Mouse (Mus musculus): ENCODE measurements around the gene Atf6. TPM values are rescaled to one million over a fixed set of nuclear protein-coding genes. Genes with fewer than 3 reads are reported as not detected.

Atf6 gene
- total RNA-seq (2012; rRNA removed) (35.3 and 37.6 TPM in 2 replicates), total RNA-seq (2014; rRNA removed) (33.8 and 35.9 TPM in 2 replicates), polyA plus RNA-seq (2012; ENCODE audit: insufficient read length, low read depth) (42.7 and 47.0 TPM in 2 replicates)

DNA sequence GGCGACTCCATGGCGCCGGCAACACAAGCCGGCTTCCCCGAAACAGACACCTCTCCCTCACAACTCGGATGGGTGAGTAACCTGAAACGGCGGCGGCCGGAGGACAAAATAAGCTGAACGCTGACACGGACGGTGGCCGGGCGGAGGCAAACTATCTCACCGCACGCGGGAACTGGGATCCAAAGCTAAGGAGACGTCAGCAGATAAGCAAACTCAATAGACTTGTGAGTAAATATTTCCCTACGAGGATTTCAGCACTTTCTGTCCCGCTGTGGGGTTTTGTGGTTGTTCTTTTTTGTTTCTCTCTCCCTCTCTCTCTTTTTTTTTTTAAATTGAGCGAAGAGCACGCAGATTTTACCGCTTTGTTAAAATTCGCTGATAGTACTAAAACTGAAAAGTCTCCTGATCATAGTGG is at the start of gene Atf6:
Gene Atf6, minus strand, starts transcription at position 81 of the 415 bp plus-strand sequence.
- peaks cover 9 to 32% of the 10 kb centered on the region in 2 experiments for H3K4me1 ChIP-seq (ENCODE audit: control insufficient read depth in 1 of 2, insufficient read depth in 2 of 2)
- H3K36me3 ChIP-seq (replicated peaks in 1 of 2; ENCODE audit: control insufficient read depth in 1 of 2, insufficient read depth in 1 of 2, low read length in 1 of 2): peaks cover 10 to 27% of the 10 kb centered on the region in 2 experiments
- no peaks in the 10 kb centered on the region for H3K9me3 ChIP-seq (replicated peaks; ENCODE audit: low read length)
- dilution Hi-C loops (cut with MboI; ENCODE audit: extremely low pct_ligation_motif_present, extremely low pct_unique_long_range_greater_than_20kb, low sequenced_read_pairs): no loop called here
- H3K4me2 ChIP-seq (ENCODE audit: insufficient read depth, low read depth, poor library complexity, severe bottlenecking): peak within 1 kb of the TSS; percentile 39
- H3K79me2 ChIP-seq (replicated peaks; ENCODE audit: control insufficient read depth, extremely low read depth, insufficient read depth, poor library complexity, severe bottlenecking): peaks cover 53% of the 10 kb centered on the region
- peak within 1 kb of the TSS; percentile 99 for H3K9ac ChIP-seq (ENCODE audit: insufficient read depth, low read depth)
- TF ChIP-seq POLR2AphosphoS2 (IDR thresholded peaks at IDR 0.05; ENCODE audit: low read depth, low read length) (peak; percentile 67; the same call in 1 of the 2 replicates), JUND (conservative IDR thresholded peaks at IDR 0.05; ENCODE audit: low read depth, low read length) (peak; percentile 77), MEF2A (IDR thresholded peaks at IDR 0.05; ENCODE audit: borderline replicate concordance, low read depth, low read length) (peak; percentile 81; the same call in 1 of the 2 replicates), MAZ (IDR thresholded peaks at IDR 0.05; ENCODE audit: low read depth, low read length) (peak; percentile 58; the same call in 1 of the 2 replicates), POLR2A (IDR thresholded peaks at IDR 0.05; ENCODE audit: low read depth, low read length) (peak; percentile 91), KAT2A (IDR thresholded peaks at IDR 0.05; ENCODE audit: insufficient replicate concordance, low read length) (peak; percentile 86; the same call in 1 of the 2 replicates), NRF1 (IDR thresholded peaks at IDR 0.05; ENCODE audit: low read depth, low read length) (peak; percentile 50), GABPA (IDR thresholded peaks at IDR 0.05; ENCODE audit: insufficient replicate concordance, low read depth, low read length) (no peak; the same call in 1 of the 2 replicates), TBP (conservative IDR thresholded peaks at IDR 0.05; ENCODE audit: low read depth, low read length) (peak; percentile 79; the same call in 1 of the 2 replicates), SIN3A (IDR thresholded peaks at IDR 0.05; ENCODE audit: low read length) (peak; percentile 98), E2F4 (IDR thresholded peaks at IDR 0.05; ENCODE audit: insufficient replicate concordance, low read depth, low read length) (peak; percentile 86; the same call in 1 of the 2 replicates), RAD21 (IDR thresholded peaks at IDR 0.05; ENCODE audit: low read depth, low read length) (no peak), ELF1 (IDR thresholded peaks at IDR 0.05; ENCODE audit: low read depth, low read length) (peak; percentile 81), ZNF384 (IDR thresholded peaks at IDR 0.05; ENCODE audit: low read depth, low read length) (peak; percentile 78), JUN (IDR thresholded peaks at IDR 0.05; ENCODE audit: insufficient read depth, low read depth, low read length) (peak; percentile 50; the same call in 1 of the 2 replicates), ZC3H11A (IDR thresholded peaks at IDR 0.05; ENCODE audit: low read depth, low read length) (no peak), EP300 (IDR thresholded peaks at IDR 0.05; ENCODE audit: low read length) (peak; percentile 52; the same call in 1 of the 2 replicates), USF1 (IDR thresholded peaks at IDR 0.05; ENCODE audit: low read depth, low read length) (no peak), BHLHE40 (IDR thresholded peaks at IDR 0.05; ENCODE audit: low read depth, low read length) (peak; percentile 73), MAFK (IDR thresholded peaks at IDR 0.05; ENCODE audit: insufficient replicate concordance, low read length) (peak; percentile 80), MYC (IDR thresholded peaks at IDR 0.05; ENCODE audit: low read depth, low read length) (peak; percentile 89), CHD2 (IDR thresholded peaks at IDR 0.05; ENCODE audit: low read length) (peak; percentile 78), IRF4 (IDR thresholded peaks at IDR 0.05; ENCODE audit: low read depth, low read length) (peak; percentile 91), CHD1 (IDR thresholded peaks at IDR 0.05; ENCODE audit: low read depth, low read length) (peak; percentile 96; the same call in 1 of the 2 replicates), RCOR1 (conservative IDR thresholded peaks at IDR 0.05; ENCODE audit: low read depth, low read length) (peak; percentile 75; the same call in 1 of the 2 replicates), MAX (IDR thresholded peaks at IDR 0.05; ENCODE audit: low read length) (peak; percentile 91), SMC3 (IDR thresholded peaks at IDR 0.05; ENCODE audit: low read depth, low read length) (no peak), TCF12 (IDR thresholded peaks at IDR 0.05; ENCODE audit: low read depth, low read length) (peak; percentile 91), ETS1 (conservative IDR thresholded peaks at IDR 0.05; ENCODE audit: low read depth, low read length) (peak; percentile 73), ZMIZ1 (IDR thresholded peaks at IDR 0.05; ENCODE audit: low read depth, low read length) (peak; percentile 87; the same call in 1 of the 2 replicates), USF2 (conservative IDR thresholded peaks at IDR 0.05; ENCODE audit: low read depth, low read length) (no peak), PAX5 (IDR thresholded peaks at IDR 0.05; ENCODE audit: low read length) (no peak), NELFE (IDR thresholded peaks at IDR 0.05; ENCODE audit: low read depth, low read length) (peak; percentile 88), ZKSCAN1 (IDR thresholded peaks at IDR 0.05; ENCODE audit: borderline replicate concordance, low read depth, low read length) (no peak), MXI1 (IDR thresholded peaks at IDR 0.05; ENCODE audit: low read depth, low read length) (peak; percentile 88), CTCF (conservative IDR thresholded peaks at IDR 0.05 in 1 of 2, IDR thresholded peaks at IDR 0.05 in 1 of 2; ENCODE audit: low read depth in 2 of 2, low read length in 2 of 2) (no peak), HCFC1 (IDR thresholded peaks at IDR 0.05; ENCODE audit: low read depth, low read length) (peak; percentile 88), UBTF (IDR thresholded peaks at IDR 0.05; ENCODE audit: low read depth, low read length) (peak; percentile 80; the same call in 1 of the 2 replicates)
- peak within 1 kb of the TSS; percentile 51 to 98 (median 89) for H3K4me3 ChIP-seq (replicated peaks in 1 of 3; ENCODE audit: low read depth in 2 of 3, low read length in 2 of 3, poor library complexity in 1 of 3)
- in situ Hi-C loops (cut with MboI; ENCODE audit: low pct_ligation_motif_present, low pct_unique_long_range_greater_than_20kb, low sequenced_read_pairs): no loop called here
- DNase-seq (ENCODE audit: extremely low read depth): peak; percentile 94
- no peaks in the 10 kb centered on the region for H3K27me3 ChIP-seq (replicated peaks)
- H3K27ac ChIP-seq (ENCODE audit: insufficient read depth, low read depth): peak within 1 kb of the TSS; percentile 88
